Mouse (Mus musculus): ENCODE results near the gene March4. TPM values are rescaled to one million over a fixed set of nuclear protein-coding genes. Genes with fewer than 3 reads are reported as not detected.

The March4 gene
- polyA plus RNA-seq, 1 experiment, result not detected

DNA sequence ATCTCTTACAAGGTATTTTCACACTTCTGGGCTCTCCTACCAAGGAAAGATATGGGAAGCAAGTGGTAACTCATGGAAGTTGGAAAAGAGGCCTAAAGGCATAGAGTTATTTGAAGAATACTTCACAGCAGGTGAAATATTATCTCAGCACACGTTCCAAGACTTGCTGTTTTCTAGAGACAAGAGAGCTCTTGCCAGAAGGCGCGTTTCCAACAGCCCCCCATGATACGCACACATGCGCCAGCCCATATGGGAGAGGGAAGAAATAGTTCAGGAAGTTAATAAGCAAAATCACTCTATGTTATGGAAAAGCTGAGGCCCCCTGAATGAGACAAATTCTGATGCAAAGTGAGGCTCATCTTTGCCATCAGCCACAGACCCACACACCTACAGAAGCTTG lies 3.8 kb downstream of the March4 start:
- TF ChIP-seq CTCF (IDR thresholded peaks at IDR 0.05; ENCODE audit: low read depth, low read length), result no peak
- no peak for TF ChIP-seq POLR2A (IDR thresholded peaks at IDR 0.05; ENCODE audit: borderline replicate concordance, low read depth, low read length)
- Histone ChIP-seq H3K4me1 (ENCODE audit: control insufficient read depth, insufficient read depth, low read length) (no peaks in the 10 kb centered on the region), H3K4me3 (ENCODE audit: insufficient read depth, low read length) (no peak overlapping the region), H3K27ac (ENCODE audit: insufficient read depth, low read depth, low read length) (no peak overlapping the region)

- no peak for TF ChIP-seq POLR2A (IDR thresholded peaks at IDR 0.05; ENCODE audit: borderline replicate concordance, low read depth, low read length)
- TF ChIP-seq CTCF (IDR thresholded peaks at IDR 0.05; ENCODE audit: low read depth, low read length), result no peak
Observed at GRCm38 (mm10) chr1:72530516-72531196, 6.1 kb downstream of the March4 start.

DNA sequence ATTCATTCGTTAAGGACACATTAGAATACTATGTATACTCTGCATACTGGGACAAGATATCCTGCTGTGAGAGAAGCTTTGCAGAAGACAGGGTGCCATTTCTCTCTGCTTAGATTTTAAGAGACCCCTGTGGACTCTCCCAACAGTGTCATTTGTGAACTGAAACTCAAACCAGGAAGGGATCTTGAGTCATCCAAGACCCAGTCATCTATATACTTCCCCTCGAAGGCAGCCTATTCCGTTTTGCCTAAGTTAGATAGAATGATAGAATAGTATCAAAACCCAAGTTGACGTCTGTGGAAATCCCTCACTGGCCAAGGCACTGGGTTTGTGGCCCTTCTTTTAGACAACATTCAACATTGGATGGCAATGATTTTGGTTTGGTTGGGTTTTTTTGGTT lies 7.5 kb downstream of the March4 start:
- Histone ChIP-seq H3K27ac (ENCODE audit: insufficient read depth, low read depth, low read length) (no peak overlapping the region), H3K4me3 (ENCODE audit: insufficient read depth, low read length) (no peak overlapping the region)
- TF ChIP-seq CTCF (IDR thresholded peaks at IDR 0.05; ENCODE audit: low read depth, low read length), result no peak
- TF ChIP-seq POLR2A (IDR thresholded peaks at IDR 0.05; ENCODE audit: borderline replicate concordance, low read depth, low read length), result no peak

More at GRCm38 (mm10) chr1:72530516-72531196, 6.1 kb downstream of the March4 start:
- Histone ChIP-seq H3K27ac (ENCODE audit: insufficient read depth, low read depth, low read length) (no peak overlapping the region), H3K4me3 (ENCODE audit: insufficient read depth, low read length) (no peak overlapping the region), H3K4me1 (ENCODE audit: control insufficient read depth, insufficient read depth, low read length) (no peaks in the 10 kb centered on the region)

DNA sequence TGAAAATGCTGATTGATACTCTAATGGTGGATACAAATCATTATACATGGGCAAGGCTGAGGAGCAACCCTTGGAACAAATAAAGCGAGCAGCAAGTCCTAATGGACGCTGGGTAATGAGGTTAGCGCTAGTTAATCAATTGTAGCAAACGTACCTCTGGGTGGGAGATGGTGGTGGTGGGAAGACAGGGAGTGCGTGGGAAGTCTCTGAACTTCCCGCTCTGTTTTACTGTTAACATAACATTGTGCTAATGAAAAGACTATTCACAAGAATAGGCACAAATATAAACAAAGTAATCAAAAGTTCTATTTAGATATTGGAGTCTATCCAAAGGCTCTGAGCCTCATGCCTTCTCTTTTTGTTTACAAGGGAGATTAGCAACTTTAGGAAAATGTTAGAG lies 13.1 kb downstream of the March4 start:
- H3K4me3 ChIP-seq (ENCODE audit: insufficient read depth, low read length), result no peak overlapping the region
- H3K27ac ChIP-seq (ENCODE audit: insufficient read depth, low read depth, low read length), result no peak overlapping the region
- no peak for TF ChIP-seq POLR2A (IDR thresholded peaks at IDR 0.05; ENCODE audit: borderline replicate concordance, low read depth, low read length)
- TF ChIP-seq CTCF (IDR thresholded peaks at IDR 0.05; ENCODE audit: low read depth, low read length), result no peak
- H3K4me1 ChIP-seq (ENCODE audit: control insufficient read depth, insufficient read depth, low read length), result no peaks in the 10 kb centered on the region

More for the DNA sequence above, 7.5 kb downstream of the March4 start:
- no peaks in the 10 kb centered on the region for H3K4me1 ChIP-seq (ENCODE audit: control insufficient read depth, insufficient read depth, low read length)

- TF ChIP-seq POLR2A (IDR thresholded peaks at IDR 0.05; ENCODE audit: borderline replicate concordance, low read depth, low read length) (no peak), CTCF (IDR thresholded peaks at IDR 0.05; ENCODE audit: low read depth, low read length) (no peak)
- Histone ChIP-seq H3K4me3 (ENCODE audit: insufficient read depth, low read length) (no peak overlapping the region), H3K27ac (ENCODE audit: insufficient read depth, low read depth, low read length) (no peak overlapping the region), H3K4me1 (ENCODE audit: control insufficient read depth, insufficient read depth, low read length) (no peaks in the 10 kb centered on the region)
Observed at GRCm38 (mm10) chr1:72510778-72511520, 25.8 kb downstream of the March4 start.

- no peaks in the 10 kb centered on the region for H3K4me1 ChIP-seq (ENCODE audit: control insufficient read depth, insufficient read depth, low read length)
- H3K4me3 ChIP-seq (ENCODE audit: insufficient read depth, low read length), result no peak overlapping the region
- no peak overlapping the region for H3K27ac ChIP-seq (ENCODE audit: insufficient read depth, low read depth, low read length)
- TF ChIP-seq CTCF (IDR thresholded peaks at IDR 0.05; ENCODE audit: low read depth, low read length), result no peak
- TF ChIP-seq POLR2A (IDR thresholded peaks at IDR 0.05; ENCODE audit: borderline replicate concordance, low read depth, low read length), result no peak
Observed at GRCm38 (mm10) chr1:72509551-72509950, 27.2 kb downstream of the March4 start.

DNA sequence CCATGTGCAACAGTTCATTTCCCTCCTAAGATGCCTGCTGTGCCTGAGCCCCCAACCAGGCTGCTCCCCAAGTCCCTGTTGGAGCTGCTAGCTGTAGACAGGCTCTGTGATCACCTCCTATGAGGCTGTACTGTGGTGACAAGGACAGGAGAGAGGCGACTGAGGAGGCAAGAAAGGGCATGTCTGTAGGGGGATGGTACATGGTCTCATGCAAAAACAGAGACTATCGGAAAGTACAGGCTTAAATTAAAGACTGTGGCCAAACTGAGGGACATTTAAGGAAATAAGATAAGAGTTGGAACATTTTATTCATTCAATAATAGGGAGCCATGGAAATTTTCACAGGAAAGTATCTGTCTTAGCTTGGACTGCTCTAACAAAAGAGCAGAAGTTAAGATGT lies 29.1 kb downstream of the March4 start:
- Histone ChIP-seq H3K4me3 (ENCODE audit: insufficient read depth, low read length) (no peak overlapping the region), H3K27ac (ENCODE audit: insufficient read depth, low read depth, low read length) (no peak overlapping the region), H3K4me1 (ENCODE audit: control insufficient read depth, insufficient read depth, low read length) (no peaks in the 10 kb centered on the region)
- TF ChIP-seq CTCF (IDR thresholded peaks at IDR 0.05; ENCODE audit: low read depth, low read length) (no peak), POLR2A (IDR thresholded peaks at IDR 0.05; ENCODE audit: borderline replicate concordance, low read depth, low read length) (no peak)

DNA sequence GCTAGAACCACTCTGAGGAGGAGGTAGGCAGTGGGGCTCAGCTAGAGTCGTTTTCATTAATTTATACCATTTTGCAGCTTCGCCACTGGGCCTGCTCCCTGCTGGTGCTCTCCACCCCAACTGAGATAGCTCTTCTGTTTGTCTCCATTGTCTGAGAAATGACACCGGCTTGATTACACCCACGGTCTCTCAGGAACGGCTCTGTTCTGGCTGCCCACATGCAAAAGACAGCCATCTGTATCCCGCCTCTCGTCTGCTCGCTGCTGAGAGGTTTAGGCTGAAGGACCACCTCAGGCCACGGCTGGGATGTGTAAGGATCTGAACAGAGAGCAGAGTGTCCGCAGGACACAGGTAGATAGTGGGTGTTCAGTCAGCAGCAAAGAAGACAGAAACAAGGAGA lies 30.5 kb downstream of the March4 start:
- Histone ChIP-seq H3K4me1 (ENCODE audit: control insufficient read depth, insufficient read depth, low read length) (no peaks in the 10 kb centered on the region), H3K27ac (ENCODE audit: insufficient read depth, low read depth, low read length) (no peak overlapping the region), H3K4me3 (ENCODE audit: insufficient read depth, low read length) (no peak overlapping the region)
- TF ChIP-seq POLR2A (IDR thresholded peaks at IDR 0.05; ENCODE audit: borderline replicate concordance, low read depth, low read length) (no peak), CTCF (IDR thresholded peaks at IDR 0.05; ENCODE audit: low read depth, low read length) (no peak)

- no peak for TF ChIP-seq POLR2A (IDR thresholded peaks at IDR 0.05; ENCODE audit: borderline replicate concordance, low read depth, low read length)
- no peak for TF ChIP-seq CTCF (IDR thresholded peaks at IDR 0.05; ENCODE audit: low read depth, low read length)
- no peak overlapping the region for H3K4me3 ChIP-seq (ENCODE audit: insufficient read depth, low read length)
- 0 out of 2 replicates have a peak, but pooled peaks cover 2% of the 10 kb centered on the region for H3K4me1 ChIP-seq (ENCODE audit: control insufficient read depth, insufficient read depth, low read length)
- no peak overlapping the region for H3K27ac ChIP-seq (ENCODE audit: insufficient read depth, low read depth, low read length)
Observed at GRCm38 (mm10) chr1:72497609-72498008, 39.1 kb downstream of the March4 start.

GRCm38 (mm10) chr1:72493454-72493853 lies 43.3 kb downstream of the March4 start:
- Histone ChIP-seq H3K27ac (ENCODE audit: insufficient read depth, low read depth, low read length) (no peak overlapping the region), H3K4me3 (ENCODE audit: insufficient read depth, low read length) (no peak overlapping the region), H3K4me1 (ENCODE audit: control insufficient read depth, insufficient read depth, low read length) (0 out of 2 replicates have a peak, but pooled peaks cover 2% of the 10 kb centered on the region)
- TF ChIP-seq CTCF (IDR thresholded peaks at IDR 0.05; ENCODE audit: low read depth, low read length) (no peak), POLR2A (IDR thresholded peaks at IDR 0.05; ENCODE audit: borderline replicate concordance, low read depth, low read length) (no peak)

Measured in bone marrow macrophage, adult 2 months (primary cell).